Mouse (Mus musculus): ENCODE measurements around the gene Med19. TPM values are rescaled to one million over a fixed set of nuclear protein-coding genes. Genes with fewer than 3 reads are reported as not detected.
A peak's percentile ranks its signal among the peaks of the same experiment; 100 is the strongest.

The Med19 gene
- total RNA-seq, 2 experiments from 2014 or later = 31.4 to 31.8 TPM

GRCm38 (mm10) chr2:84732394-84732793 is 54.2 kb downstream of the Med19 start:
- Histone ChIP-seq H3K27ac (no peak overlapping the region), H3K4me3 (no peak overlapping the region)
- no peak for TF ChIP-seq CTCF (conservative IDR thresholded peaks at IDR 0.05)
- no peak for DNase-seq (ENCODE audit: low spot score in 2 of 2)

GRCm38 (mm10) chr2:84733579-84734300 is 55.5 kb downstream of the Med19 start, which contains the start of gene Ypel4:
Ypel4 (plus strand) TSS chr2:84734058.
- no peak for TF ChIP-seq CTCF (conservative IDR thresholded peaks at IDR 0.05)
- Histone ChIP-seq H3K27ac (peak within 1 kb of the TSS; percentile 98), H3K4me3 (peak within 1 kb of the TSS; percentile 80)
- DNase-seq (ENCODE audit: low spot score in 2 of 2) = peak; percentile 82 to 84

GRCm38 (mm10) chr2:84734351-84734864 is 56.2 kb downstream of the Med19 start:
- Histone ChIP-seq H3K4me3 (peak overlapping the region; percentile 80), H3K27ac (peak overlapping the region; percentile 98)
- DNase-seq (ENCODE audit: low spot score in 2 of 2) = no peak
- no peak for TF ChIP-seq CTCF (conservative IDR thresholded peaks at IDR 0.05)

DNA sequence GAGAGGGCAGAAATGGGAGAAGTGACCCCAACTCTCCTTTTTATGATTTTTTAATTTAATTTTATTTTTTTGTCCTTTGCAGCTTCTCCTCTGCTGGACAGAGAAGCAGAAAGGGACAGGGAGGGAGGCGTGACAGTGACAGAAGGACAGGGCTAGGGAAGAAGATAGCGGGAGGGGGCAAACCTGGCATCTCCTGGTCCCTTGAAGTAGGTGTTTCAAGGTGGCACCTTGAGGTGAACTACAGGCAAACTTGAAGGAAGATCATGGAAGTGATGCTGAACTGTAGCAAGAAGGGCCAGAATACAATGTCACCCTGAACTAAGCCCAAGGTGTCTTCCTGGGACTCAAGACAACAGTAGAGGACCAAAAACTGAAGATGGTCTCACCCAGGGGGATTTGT is 56.7 kb downstream of the Med19 start:
- peak overlapping the region; percentile 80 for H3K4me3 ChIP-seq
- H3K27ac ChIP-seq = peak overlapping the region; percentile 98
- no peak for DNase-seq (ENCODE audit: low spot score in 2 of 2)
- TF ChIP-seq CTCF (conservative IDR thresholded peaks at IDR 0.05) = no peak

DNA sequence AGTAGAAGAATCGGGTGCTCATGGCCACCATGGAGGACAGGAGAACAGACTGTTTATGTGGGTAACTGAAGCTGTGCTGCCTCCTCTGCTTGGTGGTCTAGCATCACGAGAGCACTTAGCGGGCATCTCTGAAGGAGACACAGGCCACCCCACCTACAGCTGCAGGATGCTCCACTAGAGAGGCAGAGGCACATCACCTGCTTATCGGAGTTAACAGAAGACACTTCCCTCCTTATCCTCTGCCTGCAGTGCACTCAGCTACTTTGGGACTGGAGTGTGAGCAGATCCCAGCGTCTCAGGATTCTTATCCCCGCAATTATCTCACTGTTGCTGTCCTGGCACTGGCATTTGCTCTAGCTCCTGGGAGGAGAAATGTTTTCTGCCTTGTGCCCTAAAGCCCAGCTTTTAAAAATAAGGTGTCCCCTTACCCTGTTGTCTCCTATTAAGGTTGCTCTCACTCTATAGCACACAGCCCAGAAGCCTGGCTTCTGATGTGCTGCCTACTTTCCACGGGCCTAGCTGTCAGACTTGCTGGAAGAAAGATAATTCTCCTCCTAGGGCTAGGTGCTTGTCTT is 57.2 kb downstream of the Med19 start:
- TF ChIP-seq CTCF (conservative IDR thresholded peaks at IDR 0.05) = no peak
- DNase-seq (ENCODE audit: low spot score in 2 of 2) = no peak
- peak overlapping the region; percentile 98 for H3K27ac ChIP-seq
- H3K4me3 ChIP-seq = peak overlapping the region; percentile 80

GRCm38 (mm10) chr2:84736312-84737161 is 58.3 kb downstream of the Med19 start:
- TF ChIP-seq CTCF (conservative IDR thresholded peaks at IDR 0.05) = no peak
- Histone ChIP-seq H3K4me3 (peak overlapping the region; percentile 80), H3K27ac (peak overlapping the region; percentile 3; the same call in 1 of the 2 replicates)
- DNase-seq (ENCODE audit: low spot score in 2 of 2) = no peak

GRCm38 (mm10) chr2:84737451-84737925 is 59.3 kb downstream of the Med19 start:
- no peak for DNase-seq (ENCODE audit: low spot score in 2 of 2)
- Histone ChIP-seq H3K27ac (no peak overlapping the region), H3K4me3 (no peak overlapping the region; the same call in 1 of the 2 replicates)
- peak; percentile 12; the same call in 1 of the 2 replicates for TF ChIP-seq CTCF (conservative IDR thresholded peaks at IDR 0.05)

Other genes starting within 250 kb of the Med19 start
- gene Tfpi, start 201.6 kb upstream of the Med19 start, total RNA-seq (2021) = 1 to 10 TPM; 3.6 TPM
- gene Ctnnd1, start 27.6 kb upstream of the Med19 start, total RNA-seq (2021) = 10 to 100 TPM; 43.3 to 52.9 TPM
- gene Btbd18, start 19.3 kb upstream of the Med19 start, total RNA-seq (2021) = not detected
- gene Selenoh, start 7.6 kb upstream of the Med19 start, total RNA-seq (2021) = 10 to 100 TPM; 21.7 to 26.3 TPM
- 1 to 10 TPM; 3.3 to 9.9 TPM for gene Gm28635, start 361 bp upstream of the Med19 start, total RNA-seq (2021)
- 100 to 1,000 TPM; 231 to 240 TPM for gene Tmx2, start 738 bp downstream of the Med19 start, total RNA-seq (2021)
- 10 to 100 TPM; 37.4 to 38.1 TPM for gene Zdhhc5, start 36.8 kb downstream of the Med19 start, total RNA-seq (2021)
- gene Clp1, start 48.9 kb downstream of the Med19 start, total RNA-seq (2021) = 1 to 10 TPM; 8.1 to 8.8 TPM
- 10 to 100 TPM; 90.0 to 93.4 TPM for gene Ypel4, start 55.7 kb downstream of the Med19 start, total RNA-seq (2021)
- 1 to 10 TPM; 1.6 to 2.5 TPM for gene Gm19426, start 65.3 kb downstream of the Med19 start, total RNA-seq (2021)
- gene Serping1, start 97.0 kb downstream of the Med19 start, total RNA-seq (2021) = 1 to 10 TPM; 7.4 to 8.4 TPM
- 1 to 10 TPM; 6.0 to 6.1 TPM for gene Ube2l6, start 120.4 kb downstream of the Med19 start, total RNA-seq (2021)
- not detected for gene Smtnl1, start 144.2 kb downstream of the Med19 start, total RNA-seq (2021)
- 10 to 100 TPM; 48.7 to 57.5 TPM for gene Timm10, start 148.6 kb downstream of the Med19 start, total RNA-seq (2021)
- gene Slc43a1, start 160.4 kb downstream of the Med19 start, total RNA-seq (2021) = under 1 TPM; 0.27 to 0.79 TPM
- 10 to 100 TPM; 85.9 to 88.8 TPM for gene Rtn4rl2, start 208.3 kb downstream of the Med19 start, total RNA-seq (2021)

Data from layer of hippocampus, adult 2 months (tissue).